Mouse (Mus musculus) hindlimb bud, embryonic 11.5 days (tissue): ENCODE measurements around the gene Mrpl24.

Source experiments
- DNase-seq: peaks from one replicate; pipeline ENCODE4 v3.0.0-alpha.2; 2012; ENCODE audit warnings: low read depth, low spot score; ENCODE audit errors: extremely low spot score

Gene Mrpl24

DNA sequence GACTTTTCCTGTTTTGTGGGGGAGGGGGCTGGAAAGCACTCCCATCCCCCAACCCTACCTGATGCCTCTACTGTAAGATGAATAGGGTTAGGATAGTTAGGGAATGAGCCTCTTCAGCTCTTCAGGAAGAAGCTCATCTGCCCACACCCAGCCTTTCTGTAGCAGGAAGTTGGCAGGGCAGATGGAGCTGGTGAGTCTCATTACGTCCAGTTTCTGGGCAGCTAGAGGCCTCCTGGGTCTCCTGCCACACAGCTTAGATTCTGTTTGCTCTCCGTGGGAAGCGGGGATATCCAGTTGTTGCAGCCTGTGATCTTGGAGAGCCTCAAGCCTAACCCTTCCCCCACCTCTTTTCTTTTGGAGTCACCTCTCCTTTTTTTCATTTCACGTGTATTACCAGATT is 9.4 kb upstream of the Mrpl24 start:
- no peak for DNase-seq

DNA sequence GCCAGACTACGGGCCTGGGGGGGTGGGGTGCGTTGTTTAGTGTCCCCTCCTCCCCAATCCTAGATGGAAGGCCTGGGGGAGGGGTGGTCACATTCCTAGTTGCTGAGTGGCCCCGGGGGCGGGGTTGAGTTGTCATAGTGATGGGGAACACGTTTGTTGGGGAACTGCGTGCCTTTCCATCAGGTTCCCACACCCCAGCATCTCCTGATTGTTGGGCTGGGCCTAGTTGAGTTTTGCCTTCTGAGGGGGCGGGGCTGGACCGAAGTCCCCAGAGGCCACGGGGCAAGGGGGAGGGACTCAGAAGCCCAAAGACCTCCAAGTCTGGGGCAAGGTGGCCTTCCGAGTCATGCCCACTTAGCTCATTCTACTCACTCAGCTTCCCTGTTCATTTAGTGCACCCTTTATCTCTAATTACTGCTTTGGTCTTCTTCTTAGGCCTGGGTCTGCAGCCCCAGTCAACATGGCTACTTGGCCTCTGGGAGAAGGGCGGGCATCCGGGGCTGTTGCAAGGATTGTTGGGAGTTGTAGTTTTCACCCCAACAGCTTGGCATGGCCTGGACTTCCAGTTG is 8.6 kb upstream of the Mrpl24 start:
- peak; percentile 53 for DNase-seq

DNA sequence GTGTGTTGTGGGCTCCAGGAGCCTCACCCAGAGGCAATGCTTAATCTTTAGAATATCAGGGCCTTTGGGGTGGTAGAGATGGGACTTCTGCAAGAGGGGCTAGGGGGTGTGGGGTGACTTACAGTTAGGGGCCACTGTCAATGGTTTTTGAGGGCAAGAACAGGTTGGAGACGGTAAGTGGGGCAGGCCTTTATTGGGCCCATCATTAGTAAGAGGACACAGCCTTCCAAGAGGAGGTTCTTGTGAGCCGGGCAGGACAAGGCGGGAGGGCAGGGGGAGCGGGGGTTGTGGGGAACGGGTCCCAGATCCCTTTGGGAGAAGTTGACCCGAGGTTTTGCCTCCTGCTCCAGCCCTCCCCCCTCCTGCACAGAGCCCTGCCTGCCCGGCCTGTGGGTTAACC is 5.8 kb upstream of the Mrpl24 start:
- DNase-seq = no peak

DNA sequence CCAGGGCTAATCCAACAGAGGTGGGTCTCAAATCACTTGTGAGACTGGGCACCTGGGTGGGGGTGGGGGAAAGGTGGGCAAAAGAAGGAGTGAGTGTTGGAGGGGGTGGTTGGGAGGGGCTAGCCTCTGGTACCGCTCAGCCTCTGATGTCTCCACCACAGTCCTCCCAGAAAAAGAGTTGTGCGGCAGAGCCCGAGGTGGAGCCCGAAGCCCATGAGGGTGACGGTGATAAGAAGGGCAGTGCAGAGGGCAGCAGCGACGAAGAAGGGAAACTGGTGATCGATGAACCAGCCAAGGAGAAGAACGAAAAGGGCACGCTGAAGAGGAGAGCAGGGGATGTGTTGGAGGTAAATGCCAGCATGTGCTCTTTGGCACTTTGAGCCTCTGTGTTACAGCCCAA is 5.4 kb upstream of the Mrpl24 start:
- no peak for DNase-seq

DNA sequence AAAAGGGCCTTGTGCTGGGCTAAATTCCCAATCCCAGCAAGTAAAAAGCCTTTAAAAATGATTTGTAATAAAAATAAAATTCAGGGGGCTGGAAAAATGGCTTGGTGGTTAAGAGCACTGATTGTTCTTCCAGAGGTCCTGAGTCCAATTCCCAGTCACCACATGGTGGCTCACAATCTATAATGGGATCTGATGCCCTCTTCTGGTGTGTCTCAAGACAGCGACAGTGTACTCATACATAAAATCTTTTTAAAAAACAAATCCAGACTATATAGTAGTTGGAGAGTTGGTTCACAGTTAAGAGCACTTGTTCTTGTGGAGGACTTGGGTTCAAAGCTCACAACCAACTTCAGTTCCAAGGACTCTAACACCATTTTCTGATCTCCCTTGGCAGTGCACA is 2.3 kb upstream of the Mrpl24 start:
- no peak for DNase-seq

DNA sequence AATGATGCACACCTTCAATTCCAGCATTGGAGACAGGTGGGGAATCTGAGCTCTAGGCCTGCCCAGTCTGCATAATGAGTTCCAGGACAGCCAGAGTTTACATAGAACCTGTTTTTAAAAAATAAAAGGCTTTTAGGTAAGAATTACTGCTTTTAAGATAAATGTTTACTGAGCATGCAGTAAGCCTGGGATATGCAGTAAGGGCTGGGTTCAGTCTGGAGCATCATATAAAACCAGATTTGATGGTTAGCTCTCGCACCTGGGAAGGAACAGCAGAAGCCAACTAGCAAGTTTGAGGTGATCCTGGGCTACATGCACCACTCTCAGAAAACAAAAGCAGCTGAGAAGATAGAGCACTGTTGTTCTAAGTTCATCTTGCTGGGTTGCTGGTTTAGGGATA is 755 bp upstream of the Mrpl24 start:
- DNase-seq = no peak

DNA sequence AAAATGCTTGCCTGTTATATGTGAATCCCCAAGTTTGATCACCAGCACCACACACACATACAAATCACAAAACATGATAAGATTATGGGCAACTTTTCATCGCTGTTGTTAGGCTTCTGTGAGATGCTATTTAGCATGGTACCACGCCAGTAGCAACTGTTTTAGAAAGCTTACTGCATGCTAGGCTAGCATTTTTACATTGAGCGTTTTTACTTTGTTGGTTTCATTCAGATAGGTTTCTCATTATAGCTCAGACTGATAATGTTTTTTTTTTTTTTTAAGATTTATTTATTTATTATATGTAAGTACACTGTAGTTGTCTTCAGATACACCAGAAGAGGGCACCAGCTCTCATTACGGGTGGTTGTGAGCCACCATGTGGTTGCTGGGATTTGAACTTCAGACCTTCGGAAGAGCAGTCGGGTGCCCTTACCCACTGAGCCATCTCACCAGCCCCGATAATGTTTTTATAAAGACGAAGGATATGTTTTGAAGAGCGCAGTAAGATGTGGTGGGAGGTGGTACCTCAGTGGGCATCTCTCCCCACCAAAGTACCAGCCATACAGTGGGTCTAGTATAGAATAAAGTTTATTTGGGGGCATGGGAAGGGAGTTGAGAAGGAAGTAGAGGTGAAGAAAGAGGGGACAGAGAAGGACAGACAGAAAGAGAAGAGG is 1.1 kb downstream of the Mrpl24 start:
- no peak for DNase-seq

DNA sequence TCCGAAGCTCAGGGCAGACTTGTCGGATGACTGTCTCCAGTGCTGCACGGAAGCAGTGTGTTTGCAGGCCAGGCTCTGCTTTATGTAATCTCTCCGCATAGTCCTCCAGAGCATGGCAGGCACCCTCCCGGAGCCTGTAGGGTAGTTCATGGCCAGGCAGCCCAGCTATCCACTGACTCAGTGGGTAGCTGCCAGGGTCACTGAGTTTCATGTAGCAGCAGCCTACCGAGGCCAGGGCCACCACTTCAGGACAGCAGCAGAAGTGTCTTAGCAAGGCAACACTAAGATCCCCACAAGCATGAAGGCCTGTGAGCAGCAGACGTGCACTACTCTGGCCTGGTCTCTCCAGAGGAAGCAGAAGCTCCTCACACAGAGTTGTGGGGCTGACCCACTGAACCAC is 5.7 kb downstream of the Mrpl24 start:
- no peak for DNase-seq

DNA sequence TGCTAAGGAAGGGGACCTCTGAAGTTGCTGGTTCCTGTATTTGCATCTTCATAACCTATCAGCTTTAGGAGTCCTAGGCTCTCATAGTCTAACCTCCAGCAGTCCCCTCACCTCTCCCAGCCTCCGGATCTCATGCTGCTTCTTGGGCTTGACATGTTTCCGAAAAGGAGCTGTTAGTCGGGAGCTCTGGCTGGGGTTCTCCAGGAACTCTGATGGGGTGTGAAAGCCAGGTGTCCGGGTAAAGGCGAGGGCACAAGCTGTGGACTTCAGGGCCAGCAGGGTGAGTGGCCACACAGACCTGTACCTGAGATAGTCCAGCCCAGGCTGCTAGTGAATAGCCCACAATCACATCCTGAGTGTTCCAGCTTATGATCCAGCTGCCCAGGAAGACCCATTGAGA is 8.1 kb downstream of the Mrpl24 start:
- DNase-seq = no peak

DNA sequence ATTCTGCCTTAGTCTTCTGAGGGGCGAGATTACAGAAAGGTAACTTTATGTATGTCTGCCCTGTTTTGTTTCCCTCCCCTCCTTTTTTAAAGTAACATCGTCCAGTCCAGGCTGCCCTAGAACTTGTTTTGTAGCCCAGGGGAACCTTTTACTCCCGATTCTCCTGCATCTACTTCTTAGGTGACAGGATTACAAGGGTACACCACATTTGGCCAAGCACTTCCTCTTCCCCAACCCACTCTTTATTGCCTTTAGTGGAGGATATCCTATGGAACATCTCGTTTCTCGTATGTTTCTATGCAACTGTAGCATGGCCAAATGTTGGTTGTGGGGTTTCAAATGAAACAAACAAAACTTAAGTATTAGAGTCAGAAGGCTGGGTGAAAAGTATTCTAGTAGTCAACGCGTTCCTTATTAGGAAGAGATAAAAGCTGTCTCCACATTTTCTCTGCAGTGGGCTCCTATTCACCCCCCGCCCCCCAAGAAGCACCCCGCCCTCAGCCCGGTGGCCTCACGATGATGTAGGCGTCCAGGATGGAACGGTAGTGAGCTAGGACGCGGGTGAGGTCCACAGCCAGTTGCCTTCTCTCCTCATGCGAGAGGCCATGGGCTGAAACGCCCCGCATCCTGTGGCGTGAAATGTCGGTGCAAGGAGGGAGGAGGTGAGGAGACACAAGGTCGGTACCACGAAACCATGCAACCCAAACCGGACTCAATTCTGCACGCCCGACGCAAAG is 10.2 kb downstream of the Mrpl24 start:
- no peak for DNase-seq

DNA sequence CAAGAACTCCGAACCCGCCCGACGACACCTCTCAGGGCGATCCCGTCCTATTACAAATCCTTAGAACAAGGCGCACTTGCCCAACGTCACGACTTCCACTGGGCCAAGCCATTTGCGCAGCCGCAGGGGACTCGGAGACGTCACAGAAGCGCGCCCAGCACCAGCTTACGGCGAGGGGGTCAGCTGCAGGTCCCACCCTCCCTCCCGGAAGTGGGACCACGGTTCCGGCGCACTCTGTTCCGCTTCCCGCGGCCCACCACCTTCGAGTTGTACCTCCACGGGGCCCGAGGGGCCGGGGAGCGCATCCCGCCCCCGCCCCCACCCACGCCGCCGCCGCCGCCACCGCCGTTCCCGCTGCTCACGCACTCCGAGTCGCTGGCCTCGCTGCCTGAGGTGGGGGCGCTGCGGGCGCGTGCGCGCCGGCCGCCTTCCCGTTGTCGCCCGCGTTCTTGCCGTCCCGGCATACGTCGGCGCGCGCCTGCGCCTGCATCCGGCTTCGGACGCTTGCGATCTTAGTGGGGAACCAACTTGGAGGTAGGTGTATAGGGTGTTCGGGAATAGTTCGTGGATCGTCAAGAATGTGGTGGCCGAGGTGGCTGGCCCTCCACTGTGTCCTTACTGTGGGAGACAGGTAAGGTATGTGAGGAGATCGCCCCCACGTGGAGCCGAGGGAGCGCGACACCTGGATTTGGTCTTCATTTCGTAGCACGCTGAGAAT is 10.9 kb downstream of the Mrpl24 start, which contains the start of the genes Isg20l2 and Rrnad1:
Gene Isg20l2, plus strand, starts transcription at position 237 of the 718 bp plus-strand sequence.
Gene Rrnad1, minus strand, starts transcription at position 640 of the 718 bp plus-strand sequence.
- DNase-seq = no peak

DNA sequence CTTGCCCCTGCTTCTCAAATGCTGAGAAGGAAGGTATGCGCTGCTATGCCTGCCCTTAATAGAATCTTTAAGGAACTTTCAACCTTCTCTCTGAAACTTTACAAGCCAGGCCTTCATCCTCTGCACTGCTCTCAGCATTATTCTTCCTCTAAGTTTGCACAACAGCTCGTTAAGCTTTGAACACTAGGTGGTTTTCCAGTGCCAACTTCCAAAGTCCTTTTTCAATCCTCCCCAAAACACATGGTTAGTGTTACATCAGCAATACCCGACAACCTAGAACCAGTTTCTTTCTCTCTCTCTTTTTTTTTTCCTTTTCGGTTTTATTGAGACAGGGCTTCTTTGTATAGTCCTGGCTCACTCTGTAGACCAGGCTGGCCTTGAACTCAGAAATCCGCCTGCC is 14.7 kb downstream of the Mrpl24 start:
- DNase-seq = no peak

DNA sequence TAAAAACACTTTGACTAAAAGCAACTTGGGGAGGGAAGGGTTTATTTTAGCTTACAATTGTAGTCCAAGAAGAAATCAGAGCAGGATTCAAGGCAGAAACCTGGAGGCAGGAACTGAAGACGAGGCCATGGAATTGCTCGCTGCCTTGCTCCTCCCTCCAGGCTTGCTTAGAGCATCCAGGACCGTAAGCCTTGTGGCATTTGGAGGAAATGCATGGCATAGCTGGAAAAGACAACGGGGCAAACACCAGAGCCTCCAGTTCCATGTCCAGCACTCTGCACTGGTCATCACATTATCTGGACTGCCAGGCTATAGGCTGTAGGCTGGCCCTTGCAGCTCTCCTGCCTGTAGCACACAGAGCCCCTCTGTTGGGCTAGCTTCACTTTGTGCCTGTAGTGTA is 15.2 kb downstream of the Mrpl24 start:
- no peak for DNase-seq

DNA sequence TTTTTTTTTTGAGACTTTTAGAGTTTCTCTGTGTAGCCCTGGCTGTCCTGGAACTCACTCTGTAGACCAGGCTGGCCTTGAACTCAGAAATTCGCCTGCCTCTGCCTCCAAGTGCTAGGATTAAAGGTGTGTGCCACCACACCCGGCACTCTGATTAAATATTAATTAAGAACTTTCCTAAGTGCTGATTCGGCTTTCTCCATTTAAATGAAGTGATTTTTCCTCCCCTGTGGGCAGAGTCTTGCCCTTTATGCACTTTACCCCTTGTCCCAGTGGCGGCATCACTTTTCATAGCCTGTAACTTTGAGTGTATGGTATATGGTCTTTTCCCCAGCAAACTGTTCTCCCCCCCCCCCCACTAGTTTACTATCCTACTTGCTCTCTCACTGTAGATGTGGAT is 15.9 kb downstream of the Mrpl24 start:
- DNase-seq = no peak

DNA sequence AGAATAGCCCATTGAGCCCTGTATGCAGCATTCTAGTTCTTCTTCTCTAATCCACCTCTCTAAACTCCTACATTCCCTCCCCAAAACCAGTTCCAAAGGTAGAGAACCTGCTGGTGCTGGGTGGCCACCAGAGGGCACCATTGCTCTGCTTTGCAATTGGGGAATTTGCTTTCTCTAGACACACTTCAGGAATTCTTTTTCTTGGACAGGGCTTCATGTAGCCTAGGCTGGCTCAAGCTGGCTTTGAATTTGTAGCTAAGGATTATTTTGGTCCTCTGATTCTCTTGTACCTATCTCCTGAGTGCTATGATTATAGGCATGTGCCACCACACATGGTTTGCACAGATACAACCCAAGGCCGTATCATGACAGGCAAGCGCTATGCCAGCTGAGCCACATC is 16.5 kb downstream of the Mrpl24 start:
- no peak for DNase-seq

DNA sequence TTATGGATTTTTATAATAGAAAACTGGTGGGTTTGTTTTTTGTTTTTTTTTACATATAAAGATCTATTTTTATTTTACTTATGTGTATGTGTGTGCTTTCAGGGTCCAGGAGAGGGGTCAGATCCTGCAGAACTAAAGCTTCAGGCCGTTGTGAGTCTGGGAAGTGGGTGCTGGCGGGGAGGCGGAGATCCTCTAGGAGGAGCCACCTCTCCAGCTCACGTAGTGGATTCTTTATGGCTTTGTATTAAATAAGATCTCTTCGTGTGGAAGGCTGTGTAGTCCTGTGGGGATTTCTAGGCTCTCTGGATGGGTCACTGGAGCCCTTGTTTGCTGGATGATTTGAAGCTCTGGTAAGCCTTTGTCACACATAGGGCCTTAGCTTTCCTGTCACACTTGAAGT is 21.3 kb downstream of the Mrpl24 start:
- DNase-seq = no peak

DNA sequence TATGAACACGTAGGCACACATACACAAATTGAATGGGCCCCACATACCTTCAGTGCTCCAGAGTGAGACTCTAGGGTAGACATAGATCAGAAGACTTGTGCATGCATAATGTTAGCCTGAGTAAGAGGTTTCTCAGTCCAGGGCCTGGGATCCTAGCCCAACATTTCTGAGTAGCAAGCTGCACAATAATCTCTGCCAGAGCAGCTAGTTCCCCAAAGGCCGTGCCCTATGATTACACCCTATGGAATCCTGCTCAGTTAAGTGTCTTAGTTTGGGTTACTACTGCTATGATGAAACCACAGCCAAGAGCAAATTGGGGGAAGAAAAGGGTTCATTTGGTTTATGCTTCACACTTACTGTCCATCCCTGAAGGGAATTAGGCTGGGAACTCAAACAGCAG is 23.2 kb downstream of the Mrpl24 start:
- DNase-seq = no peak

DNA sequence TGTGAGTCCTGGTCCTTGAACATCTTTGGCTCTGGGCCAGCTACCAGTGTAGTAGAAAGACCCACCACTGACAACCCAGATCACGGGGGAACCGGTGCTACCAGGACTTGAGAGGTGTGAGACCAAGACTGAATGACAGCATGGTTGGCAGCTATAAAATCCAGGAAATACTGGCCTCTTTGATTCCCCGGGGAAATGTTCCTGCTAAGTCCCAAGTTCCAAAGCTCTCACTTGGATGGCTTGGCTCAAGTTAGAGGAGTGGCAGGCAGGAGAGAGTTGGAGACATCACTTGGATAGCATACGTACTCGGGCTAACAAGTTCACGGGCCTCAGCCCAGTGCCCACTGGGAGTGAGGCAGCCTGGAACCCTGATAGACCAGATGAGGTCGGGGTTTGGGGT is 24.3 kb downstream of the Mrpl24 start:
- DNase-seq = no peak

DNA sequence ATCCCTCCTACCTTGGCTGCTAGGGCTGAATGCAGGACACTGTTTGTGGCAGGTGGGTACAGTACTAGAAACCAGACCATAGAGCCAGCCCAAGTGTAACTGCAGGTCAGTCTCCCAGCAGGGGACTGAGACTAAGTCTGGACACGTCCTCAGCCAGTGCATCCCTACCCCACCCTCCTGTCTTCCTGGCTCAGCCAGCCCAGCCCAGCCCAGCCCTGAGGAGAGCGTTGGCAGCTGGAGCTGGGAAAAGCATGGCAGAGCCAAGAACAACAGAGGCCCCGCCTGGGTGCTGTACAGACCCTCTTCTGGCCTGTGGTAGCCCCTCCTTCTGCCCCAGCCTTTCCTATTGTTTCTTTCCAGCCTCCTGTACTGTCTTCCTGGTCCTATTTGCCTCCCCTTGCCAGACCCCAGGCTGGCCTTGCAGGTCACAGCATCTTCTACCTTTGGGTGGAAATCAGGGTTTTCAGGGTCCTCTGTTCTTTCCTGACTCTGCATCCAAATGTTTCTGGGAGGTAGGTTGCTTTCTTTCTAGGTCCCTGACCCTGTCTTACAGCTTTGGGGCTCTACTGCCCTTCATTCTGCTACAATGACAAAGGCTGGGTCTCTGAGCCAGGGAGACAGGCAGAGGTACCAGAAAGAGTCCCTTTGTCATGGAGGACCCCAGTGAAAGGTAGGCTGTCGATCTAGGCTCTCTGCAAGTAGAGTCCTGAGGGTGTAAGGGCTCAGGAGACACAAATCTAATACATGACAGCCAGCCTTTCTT is 25.7 kb downstream of the Mrpl24 start:
- DNase-seq = no peak

DNA sequence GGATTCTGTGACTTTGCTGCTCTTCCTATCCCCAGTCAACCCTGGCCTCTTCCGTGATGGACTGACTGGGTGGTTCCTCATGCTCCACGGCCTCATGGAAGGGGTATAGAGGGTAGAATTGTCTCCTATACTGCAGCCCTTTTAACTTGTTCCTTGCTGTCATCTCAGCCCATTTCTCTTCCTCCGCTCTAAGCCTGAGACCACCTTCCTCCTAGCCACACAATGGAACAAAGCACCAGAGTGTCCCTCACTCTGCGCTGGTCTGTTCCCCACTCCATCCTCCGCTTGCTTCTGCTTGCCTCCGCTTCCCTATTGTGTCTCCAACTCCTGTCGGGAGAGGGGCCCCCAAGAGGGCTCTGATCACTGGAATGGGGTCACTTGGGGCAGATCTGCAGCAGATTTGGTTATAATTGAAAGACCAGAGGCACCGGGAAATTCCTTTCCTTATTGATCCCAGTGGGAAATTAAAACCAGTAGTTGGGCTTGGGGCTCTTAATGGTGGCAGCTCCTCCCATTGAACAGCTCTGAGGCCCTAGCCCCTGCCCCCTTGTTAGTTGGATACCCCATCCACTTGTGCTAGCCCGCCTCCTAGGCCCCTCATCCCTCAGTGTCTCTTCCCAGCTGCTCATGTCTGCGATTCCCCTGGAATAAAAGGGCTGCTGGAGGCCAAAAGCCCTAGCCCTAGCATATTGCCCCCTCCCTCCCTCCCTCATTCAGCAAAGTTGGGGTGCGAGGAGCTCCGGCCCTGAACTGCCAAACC is 26.7 kb downstream of the Mrpl24 start:
- no peak for DNase-seq
